ENCODE assay signal across 8 mouse cellular contexts in the genomic region with DNA sequence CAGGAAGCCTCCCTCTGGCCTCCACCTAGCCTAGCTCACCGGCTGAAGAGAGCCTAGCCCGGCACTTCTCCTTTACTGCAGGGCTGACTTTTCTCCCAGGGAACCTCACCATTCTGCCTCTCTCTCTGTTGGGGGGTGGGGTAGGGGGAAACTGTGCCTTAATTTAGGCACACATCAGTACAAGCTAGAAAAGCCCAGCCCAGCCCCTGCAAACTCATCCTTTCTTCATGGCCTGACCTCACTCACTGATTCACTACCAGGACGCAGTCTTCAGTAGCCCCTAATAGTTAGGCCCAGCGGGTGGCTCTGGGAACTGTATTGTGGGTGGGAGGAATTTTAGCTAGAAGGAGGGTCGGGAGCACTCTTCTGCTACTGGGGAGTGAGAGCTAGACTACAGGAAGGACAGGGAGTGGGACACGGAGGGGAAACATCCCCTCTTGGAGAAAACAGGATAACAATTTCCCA. TPM values are rescaled to one million over a fixed set of nuclear protein-coding genes. Genes with fewer than 3 reads are reported as not detected.
DNase-seq lines count a peak whose midpoint lies in the region; ATAC-seq and TF ChIP-seq lines count a peak whose summit lies in the region.

No protein-coding gene starts in this region.

- 23% methylated on average over 6 of the region's 6 CpGs for WGBS in lung, embryonic 14.5 days
- 16% methylated on average over 6 of the region's 6 CpGs for WGBS in forebrain, embryonic 11.5 days
- WGBS in limb, embryonic 14.5 days: 25% methylated on average over 6 of the region's 6 CpGs
- WGBS in stomach, embryonic 14.5 days: 26% methylated on average over 6 of the region's 6 CpGs

- TF ChIP-seq POLR2A in limb, embryonic 14.5 days (IDR thresholded peaks at IDR 0.05; ENCODE audit: borderline replicate concordance, extremely low read depth, insufficient read depth, insufficient read length): no peak

- peak overlapping the region; percentile 4 for H3K9ac ChIP-seq in lung, embryonic 14.5 days
- H3K9ac ChIP-seq in forebrain, embryonic 11.5 days (ENCODE audit: low read length): peak overlapping the region; percentile 39
- H3K9ac ChIP-seq in limb, embryonic 14.5 days (ENCODE audit: low read depth, low read length, severe bottlenecking): peak overlapping the region; percentile 38; the same call in 1 of the 2 replicates
- H3K9ac ChIP-seq in stomach, embryonic 14.5 days (replicated peaks; ENCODE audit: low read depth, low read length): no peak overlapping the region

- 0 out of 2 replicates have a peak overlapping the region, but pooled peaks have one; percentile 6 for H3K4me3 ChIP-seq in lung, embryonic 14.5 days (ENCODE audit: low read depth, low read length)
- H3K4me3 ChIP-seq in forebrain, embryonic 11.5 days (ENCODE audit: low read depth, low read length): no peak overlapping the region
- no peak overlapping the region for H3K4me3 ChIP-seq in limb, embryonic 14.5 days (replicated peaks; ENCODE audit: low read length)
- no peak overlapping the region for H3K4me3 ChIP-seq in stomach, embryonic 14.5 days (ENCODE audit: low read depth, low read length)

- no peaks in the 10 kb centered on the region for H3K9me3 ChIP-seq in lung, embryonic 14.5 days (ENCODE audit: low read depth, low read length)
- no peaks in the 10 kb centered on the region for H3K9me3 ChIP-seq in forebrain, embryonic 11.5 days (ENCODE audit: control insufficient read depth, low read length)
- H3K9me3 ChIP-seq in limb, embryonic 14.5 days (ENCODE audit: control insufficient read depth, low read length): no peaks in the 10 kb centered on the region
- no peaks in the 10 kb centered on the region for H3K9me3 ChIP-seq in stomach, embryonic 14.5 days (ENCODE audit: control insufficient read depth, low read depth, low read length)

- H3K27me3 ChIP-seq in lung, embryonic 14.5 days (ENCODE audit: insufficient read depth, low read length): no peaks in the 10 kb centered on the region
- no peaks in the 10 kb centered on the region for H3K27me3 ChIP-seq in forebrain, embryonic 11.5 days (ENCODE audit: control insufficient read depth, insufficient read depth, low read length)
- H3K27me3 ChIP-seq in limb, embryonic 14.5 days (ENCODE audit: control insufficient read depth, insufficient read depth, low read length): no peaks in the 10 kb centered on the region
- no peaks in the 10 kb centered on the region for H3K27me3 ChIP-seq in stomach, embryonic 14.5 days (ENCODE audit: control insufficient read depth, insufficient read depth, low read length)

- no peak for DNase-seq in lung, embryonic 14.5 days
- no peak for DNase-seq in lung, adult 18-20 months
- DNase-seq in forebrain, embryonic 11.5 days (ENCODE audit: low spot score): no peak
- no peak for DNase-seq in limb, embryonic 14.5 days (ENCODE audit: low spot score)
- no peak for DNase-seq in gastrocnemius, adult 18-20 months (ENCODE audit: low spot score)
- DNase-seq in frontal cortex, postnatal 36 days (ENCODE audit: low spot score in 2 of 2): no peak
- no peak for DNase-seq in gastrocnemius, postnatal 25 days

- H3K27ac ChIP-seq in lung, embryonic 14.5 days (ENCODE audit: low read depth): peak overlapping the region; percentile 73; the same call in 1 of the 2 replicates
- H3K27ac ChIP-seq in forebrain, embryonic 11.5 days (ENCODE audit: low read depth, low read length): peak overlapping the region; percentile 81
- H3K27ac ChIP-seq in limb, embryonic 14.5 days (replicated peaks; ENCODE audit: low read depth, low read length): peak overlapping the region; percentile 65
- peak overlapping the region; percentile 61 for H3K27ac ChIP-seq in stomach, embryonic 14.5 days (ENCODE audit: low read length)

- no peak for ATAC-seq in lung, embryonic 14.5 days (ENCODE audit: insufficient read depth)
- ATAC-seq in forebrain, embryonic 11.5 days (replicated peaks; ENCODE audit: low FRiP score): no peak
- no peak for ATAC-seq in limb, embryonic 14.5 days (ENCODE audit: low FRiP score, low read depth)
- ATAC-seq in stomach, embryonic 14.5 days (ENCODE audit: insufficient number of reproducible peaks, insufficient read depth, low FRiP score, low read depth): no peak

- H3K36me3 ChIP-seq in lung, embryonic 14.5 days (ENCODE audit: insufficient read depth): peaks cover 2% of the 10 kb centered on the region; the same call in 1 of the 2 replicates
- H3K36me3 ChIP-seq in forebrain, embryonic 11.5 days (ENCODE audit: control insufficient read depth, insufficient read depth, low read length): no peaks in the 10 kb centered on the region
- H3K36me3 ChIP-seq in limb, embryonic 14.5 days (ENCODE audit: control insufficient read depth, insufficient read depth, low read length): peaks cover 5% of the 10 kb centered on the region
- no peaks in the 10 kb centered on the region for H3K36me3 ChIP-seq in stomach, embryonic 14.5 days (ENCODE audit: control insufficient read depth, insufficient read depth, low read length)

- peak overlapping the region; percentile 47 for H3K4me2 ChIP-seq in lung, embryonic 14.5 days
- peak overlapping the region; percentile 31; the same call in 1 of the 2 replicates for H3K4me2 ChIP-seq in forebrain, embryonic 11.5 days (ENCODE audit: low read depth, low read length, severe bottlenecking)
- H3K4me2 ChIP-seq in limb, embryonic 14.5 days (replicated peaks; ENCODE audit: low read depth, low read length, severe bottlenecking): peak overlapping the region; percentile 34
- H3K4me2 ChIP-seq in stomach, embryonic 14.5 days (replicated peaks; ENCODE audit: low read depth, low read length): peak overlapping the region; percentile 24

- TF ChIP-seq CTCF in lung, embryonic 14.5 days (IDR thresholded peaks at IDR 0.05; ENCODE audit: low read depth): no peak

- H3K4me1 ChIP-seq in lung, embryonic 14.5 days (ENCODE audit: insufficient read depth): peaks cover 41% of the 10 kb centered on the region
- peaks cover 50% of the 10 kb centered on the region for H3K4me1 ChIP-seq in forebrain, embryonic 11.5 days (replicated peaks; ENCODE audit: control insufficient read depth, insufficient read depth, low read length)
- peaks cover 63% of the 10 kb centered on the region for H3K4me1 ChIP-seq in limb, embryonic 14.5 days (ENCODE audit: control insufficient read depth, insufficient read depth, low read length)
- peaks cover 64% of the 10 kb centered on the region for H3K4me1 ChIP-seq in stomach, embryonic 14.5 days (ENCODE audit: control insufficient read depth, insufficient read depth, low read length)

RNA-seq across cellular contexts. Expression of a gene that starts 7.4 kb away (rescaled TPM):
- 24.7 and 25.4 TPM in 2 replicates for polyA plus RNA-seq in lung, embryonic 14.5 days (2014; fragmentation: Nextera tagmentation; extraction: Ambion mirVana)
- polyA plus RNA-seq in forebrain, embryonic 11.5 days (2014; fragmentation: Nextera tagmentation; extraction: Ambion mirVana): 17.3 and 19.7 TPM in 2 replicates
- polyA plus RNA-seq in limb, embryonic 14.5 days (2012; rRNA removed): 58.7 and 79.0 TPM in 2 replicates
- polyA plus RNA-seq in limb, embryonic 14.5 days (2014; fragmentation: Nextera tagmentation; extraction: Ambion mirVana): 27.4 and 29.6 TPM in 2 replicates
- 19.5 and 20.1 TPM in 2 replicates for polyA plus RNA-seq in stomach, embryonic 14.5 days (2014; fragmentation: Nextera tagmentation; extraction: Ambion mirVana)
- 100 to 1,000 TPM; 174 to 196 TPM for total RNA-seq in gastrocnemius, adult 18-20 months (2021)
- total RNA-seq in gastrocnemius, postnatal 25 days (2021): 100 to 1,000 TPM; 156 to 164 TPM
